Mouse (Mus musculus) erythroblast, embryonic 14.5 days (primary cell): ENCODE measurements around the gene Eif2ak3. TPM values are rescaled to one million over a fixed set of nuclear protein-coding genes. Genes with fewer than 3 reads are reported as not detected.

Source experiments
- H3K27me3 ChIP-seq: 2 replicates; pipeline ENCODE4 v1.6.1; 2012; ENCODE audit warnings: inconsistent platforms; ENCODE audit not compliant: control insufficient read depth
- H3K36me3 ChIP-seq: 2 replicates; pipeline ENCODE4 v1.6.1; 2012; ENCODE audit warnings: mild to moderate bottlenecking, inconsistent platforms; ENCODE audit not compliant: control insufficient read depth
- H3K4me1 ChIP-seq: 2 replicates; pipeline ENCODE4 v1.6.1; 2012; ENCODE audit warnings: inconsistent platforms; ENCODE audit not compliant: control insufficient read depth
- H3K4me3 ChIP-seq: replicated peaks from 2 replicates; pipeline ENCODE3; 2012; ENCODE audit warnings: moderate library complexity, mild to moderate bottlenecking, inconsistent platforms
- H3K9me3 ChIP-seq: 2 replicates; pipeline ENCODE4 v1.6.1; 2012; ENCODE audit warnings: low read length, inconsistent platforms, mixed read lengths; ENCODE audit not compliant: control insufficient read depth
- GATA1 ChIP-seq: IDR thresholded peaks from 2 replicates; pipeline ENCODE4 v1.6.1; 2012; ENCODE audit warnings: low read length, inconsistent platforms, mixed read lengths
- TAL1 ChIP-seq: IDR thresholded peaks from 3 replicates; pipeline ENCODE4 v1.6.1; 2012; ENCODE audit warnings: low read length, inconsistent platforms, mixed read lengths
- polyA plus RNA-seq: library from polyadenylated mRNA; stranded (reverse); fragments of >175 nt; gene quantifications from 2 replicates; pipeline ENCODE4 v1.2.3, GENCODE M21; 2012

Eif2ak3 gene
- polyA plus RNA-seq, 1 experiment = 0.09 TPM

GRCm38 (mm10) chr6:70872570-70872969 lies 28.3 kb downstream of the Eif2ak3 start:
- no peak for TF ChIP-seq GATA1
- no peak for TF ChIP-seq TAL1
- Histone ChIP-seq H3K9me3 (no peaks in the 10 kb centered on the region), H3K36me3 (peaks cover 5% of the 10 kb centered on the region), H3K27me3 (no peaks in the 10 kb centered on the region), H3K4me3 (no peak overlapping the region), H3K4me1 (no peaks in the 10 kb centered on the region; the same call in 1 of the 2 replicates)

- H3K4me1 ChIP-seq = no peaks in the 10 kb centered on the region; the same call in 1 of the 2 replicates
- H3K36me3 ChIP-seq = peaks cover 12% of the 10 kb centered on the region
- no peaks in the 10 kb centered on the region for H3K27me3 ChIP-seq
- H3K9me3 ChIP-seq = no peaks in the 10 kb centered on the region
- no peak overlapping the region for H3K4me3 ChIP-seq
- TF ChIP-seq GATA1 (no peak), TAL1 (no peak)
Measured at GRCm38 (mm10) chr6:70874035-70874775, 29.9 kb downstream of the Eif2ak3 start.

- TF ChIP-seq TAL1 (no peak), GATA1 (no peak)
- H3K36me3 ChIP-seq = peaks cover 20% of the 10 kb centered on the region
- H3K4me3 ChIP-seq = no peak overlapping the region
- H3K4me1 ChIP-seq = no peaks in the 10 kb centered on the region; the same call in 1 of the 2 replicates
- H3K9me3 ChIP-seq = no peaks in the 10 kb centered on the region
- no peaks in the 10 kb centered on the region for H3K27me3 ChIP-seq
Measured at GRCm38 (mm10) chr6:70875017-70875416, 30.7 kb downstream of the Eif2ak3 start.

- TF ChIP-seq TAL1 (no peak), GATA1 (no peak)
- Histone ChIP-seq H3K9me3 (no peaks in the 10 kb centered on the region), H3K27me3 (no peaks in the 10 kb centered on the region), H3K36me3 (peaks cover 63% of the 10 kb centered on the region), H3K4me3 (no peak overlapping the region), H3K4me1 (no peaks in the 10 kb centered on the region)
Measured at GRCm38 (mm10) chr6:70880714-70881304, 36.5 kb downstream of the Eif2ak3 start.

GRCm38 (mm10) chr6:70887993-70888392 lies 43.7 kb downstream of the Eif2ak3 start:
- no peak overlapping the region for H3K4me3 ChIP-seq
- peaks cover 94% of the 10 kb centered on the region for H3K36me3 ChIP-seq
- TF ChIP-seq GATA1 = no peak
- no peak for TF ChIP-seq TAL1
- H3K9me3 ChIP-seq = no peaks in the 10 kb centered on the region
- no peaks in the 10 kb centered on the region for H3K4me1 ChIP-seq
- H3K27me3 ChIP-seq = no peaks in the 10 kb centered on the region

- H3K4me3 ChIP-seq = no peak overlapping the region
- no peak for TF ChIP-seq TAL1
- TF ChIP-seq GATA1 = no peak
- no peaks in the 10 kb centered on the region for H3K9me3 ChIP-seq
- no peaks in the 10 kb centered on the region for H3K27me3 ChIP-seq
- no peaks in the 10 kb centered on the region for H3K4me1 ChIP-seq
- peaks cover 69% of the 10 kb centered on the region for H3K36me3 ChIP-seq
Measured at GRCm38 (mm10) chr6:70898166-70898565, 53.9 kb downstream of the Eif2ak3 start.

- peaks cover 69% of the 10 kb centered on the region for H3K36me3 ChIP-seq
- TF ChIP-seq GATA1 (no peak), TAL1 (no peak)
Measured at GRCm38 (mm10) chr6:70899594-70900003, 55.3 kb downstream of the Eif2ak3 start.

GRCm38 (mm10) chr6:70903689-70904088 lies 59.4 kb downstream of the Eif2ak3 start:
- H3K9me3 ChIP-seq = no peaks in the 10 kb centered on the region
- peaks cover 7% of the 10 kb centered on the region for H3K4me1 ChIP-seq
- TF ChIP-seq TAL1 (no peak), GATA1 (no peak)
- H3K4me3 ChIP-seq = no peak overlapping the region
- no peaks in the 10 kb centered on the region for H3K27me3 ChIP-seq
- peaks cover 61% of the 10 kb centered on the region for H3K36me3 ChIP-seq

More at GRCm38 (mm10) chr6:70899594-70900003, 55.3 kb downstream of the Eif2ak3 start:
- Histone ChIP-seq H3K9me3 (no peaks in the 10 kb centered on the region), H3K27me3 (no peaks in the 10 kb centered on the region), H3K4me3 (no peak overlapping the region), H3K4me1 (peaks cover 6% of the 10 kb centered on the region)

GRCm38 (mm10) chr6:70909572-70909971 lies 65.3 kb downstream of the Eif2ak3 start:
- Histone ChIP-seq H3K4me1 (peaks cover under 1% of the 10 kb centered on the region), H3K36me3 (peaks cover 18% of the 10 kb centered on the region), H3K9me3 (no peaks in the 10 kb centered on the region), H3K27me3 (peaks cover 30% of the 10 kb centered on the region), H3K4me3 (no peak overlapping the region)
- no peak for TF ChIP-seq GATA1
- no peak for TF ChIP-seq TAL1
